18 mouse cellular contexts compared by ENCODE assay signal in the genomic region with DNA sequence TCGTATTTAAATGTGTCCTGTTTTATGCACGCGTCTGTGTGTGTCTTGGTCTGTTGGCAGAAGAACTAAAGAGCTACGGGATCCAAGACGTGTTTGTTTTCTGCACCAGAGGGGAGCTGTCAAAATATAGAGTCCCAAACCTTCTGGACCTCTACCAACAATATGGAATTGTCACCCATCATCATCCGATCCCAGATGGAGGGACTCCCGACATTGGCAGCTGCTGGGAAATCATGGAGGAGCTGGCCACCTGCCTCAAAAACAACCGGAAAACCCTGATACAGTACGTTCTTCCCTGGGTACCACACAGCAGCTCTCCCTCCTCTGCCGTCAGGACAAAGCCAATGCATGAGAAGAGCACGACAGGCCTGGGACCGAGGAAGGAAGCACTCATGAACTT. TPM values are rescaled to one million over a fixed set of nuclear protein-coding genes. Genes with fewer than 3 reads are reported as not detected.
DNase-seq lines count a peak whose midpoint lies in the region; ATAC-seq and TF ChIP-seq lines count a peak whose summit lies in the region.
"Had no signal": no experiment of that assay in that cellular context is flagged by ENCODE, and none has a peak within 500 bp of the region (broad histone marks: within the 10 kb centered on the region; RNA-seq: fewer than 3 reads in every experiment).

No protein-coding gene starts in this region.

- TF ChIP-seq POLR2A in cerebellum, adult 2 months (IDR thresholded peaks at IDR 0.05; ENCODE audit: borderline replicate concordance, insufficient read depth, low read length): no peak

- H3K4me3 ChIP-seq in cerebellum, adult 2 months (replicated peaks; ENCODE audit: insufficient read depth, low read depth, low read length): no peak overlapping the region
- H3K4me3 ChIP-seq: erythroblast, embryonic 14.5 days; kidney, embryonic 15.5 days; liver, embryonic 12.5 days had no signal

- TF ChIP-seq CTCF in cerebellum, adult 2 months (IDR thresholded peaks at IDR 0.05; ENCODE audit: borderline replicate concordance, insufficient read depth, low read depth, low read length): no peak

- no peak for ATAC-seq in erythroid progenitor cell, adult 5-6 weeks (replicated peaks; ENCODE audit: low FRiP score, poor library complexity, severe bottlenecking)
- ATAC-seq: activated CD4-positive, CD25-positive, alpha-beta regulatory T cell, adult 4 months; liver, embryonic 12.5 days; lung, postnatal 0 days had no signal

- H3K27me3 ChIP-seq in cerebellum, adult 2 months (ENCODE audit: control insufficient read depth, insufficient read depth, low read length): no peaks in the 10 kb centered on the region
- H3K27me3 ChIP-seq: kidney, embryonic 15.5 days; liver, embryonic 12.5 days had no signal

- intact Hi-C loops in left cerebral cortex, postnatal 14 days (cut with DNase I): no loop called here

- peaks cover 3% of the 10 kb centered on the region; the same call in 1 of the 2 replicates for H3K4me1 ChIP-seq in cerebellum, adult 2 months (ENCODE audit: control insufficient read depth, insufficient read depth, low read length)
- H3K4me1 ChIP-seq: kidney, embryonic 15.5 days had no signal

- 8% methylated on average over 12 of the region's 12 CpGs for WGBS in cerebellum, adult 2 months

- H3K27ac ChIP-seq in cerebellum, adult 2 months (ENCODE audit: insufficient read depth, low read length): no peak overlapping the region
- H3K27ac ChIP-seq: kidney, embryonic 15.5 days; liver, embryonic 12.5 days; stomach, postnatal 0 days had no signal

- peak; percentile 18 to 36 for DNase-seq in left cerebral cortex, postnatal 14 days (ENCODE audit: low spot score in 2 of 2)
- DNase-seq in left cerebral cortex, adult 8-10 months (ENCODE audit: low spot score in 2 of 2): no peak
- DNase-seq in cerebellum, adult 2 months: peak; percentile 36 to 39
- peak; percentile 35 to 44 for DNase-seq in cerebellum, postnatal 14 days
- DNase-seq in layer of hippocampus, adult 9-11 months: peak; percentile 66
- DNase-seq in retina, embryonic 14.5 days (ENCODE audit: low spot score): no peak
- DNase-seq in adipocyte (ENCODE audit: low spot score): no peak
- DNase-seq: embryo, embryonic 11 days; gastrocnemius, postnatal 10 days; heart, postnatal 36 days; spleen, adult 18-20 months had no signal

RNA-seq across cellular contexts. Expression of a gene that starts 6.8 kb away (rescaled TPM):
- total RNA-seq in left cerebral cortex, postnatal 14 days (2021): 1 to 10 TPM; 1.5 to 1.8 TPM
- 1 to 10 TPM in 2 of 4 experiments, under 1 TPM in 2; 0.74 to 3.1 (median 1.2) TPM for total RNA-seq in left cerebral cortex, adult 8-10 months (2022)
- polyA plus RNA-seq in cerebellum, adult 2 months (2012; rRNA removed): 0.36 and 0.78 TPM in 2 replicates
- 166 and 177 TPM in 2 replicates for total RNA-seq in erythroid progenitor cell, adult 5-6 weeks (2015; ENCODE audit: low replicate concordance)
- 251 and 256 TPM in 2 replicates for total RNA-seq in erythroid progenitor cell, adult 5-6 weeks (2017; ENCODE audit: low replicate concordance)

RNA-seq across cellular contexts. Expression of a gene that starts 21.1 kb away (rescaled TPM):
- total RNA-seq in left cerebral cortex, postnatal 14 days (2021): 10 to 100 TPM; 81.3 to 84.4 TPM
- total RNA-seq in left cerebral cortex, adult 8-10 months (2022): 10 to 100 TPM; 78.6 to 90.2 (median 83.1) TPM
- polyA plus RNA-seq in cerebellum, adult 2 months (2012; rRNA removed): 121 TPM in 2 replicates
- 64.9 and 83.0 TPM in 2 replicates for total RNA-seq in erythroid progenitor cell, adult 5-6 weeks (2015; ENCODE audit: low replicate concordance)
- 31.4 and 51.3 TPM in 2 replicates for total RNA-seq in erythroid progenitor cell, adult 5-6 weeks (2017; ENCODE audit: low replicate concordance)

RNA-seq across cellular contexts. Expression of a gene that starts 54.9 kb away (rescaled TPM):
- total RNA-seq in left cerebral cortex, postnatal 14 days (2021): 100 to 1,000 TPM; 159 to 160 TPM
- total RNA-seq in left cerebral cortex, adult 8-10 months (2022): 100 to 1,000 TPM; 125 to 141 (median 132) TPM
- 66.4 and 67.7 TPM in 2 replicates for polyA plus RNA-seq in cerebellum, adult 2 months (2012; rRNA removed)
- total RNA-seq in erythroid progenitor cell, adult 5-6 weeks (2015; ENCODE audit: low replicate concordance): 19.3 and 24.5 TPM in 2 replicates
- total RNA-seq in erythroid progenitor cell, adult 5-6 weeks (2017; ENCODE audit: low replicate concordance): 19.0 and 31.4 TPM in 2 replicates

Comparison
In these comparisons a context has a peak if more than half of its experiments do, and no peak if none do; other contexts are left out.
1. DNase-seq: peak in left cerebral cortex, postnatal 14 days (2 of 2), cerebellum, adult 2 months (2 of 2), cerebellum, postnatal 14 days (2 of 2) and layer of hippocampus, adult 9-11 months (single experiment); none in left cerebral cortex, adult 8-10 months (0 of 2), retina, embryonic 14.5 days (single experiment) and adipocyte (single experiment).
2. RNA of a gene that starts 6.8 kb away (total RNA-seq): 166 to 256 TPM in erythroid progenitor cell, adult 5-6 weeks; 1.5 to 1.8 TPM in left cerebral cortex, postnatal 14 days and 0.74 to 3.1 TPM in left cerebral cortex, adult 8-10 months; every median in the first group is over 10 times any median in the second.